Mouse (Mus musculus) layer of hippocampus, adult 2 months (tissue): Measurements from ENCODE around the gene Gucy1a1. TPM values are rescaled to one million over a fixed set of nuclear protein-coding genes. Genes with fewer than 3 reads are reported as not detected.

ENCODE experiments used
- DNase-seq, 2 experiments: peaks; one replicate each; pipeline ENCODE4 v3.0.0; 2022; ENCODE audit warnings: low spot score in 2 of 2
- H3K27ac ChIP-seq: fragments of 200-600 bp; 2 replicates; pipeline ENCODE4 v1.8.1; 2022
- H3K4me3 ChIP-seq: fragments of 200-600 bp; 2 replicates; pipeline ENCODE4 v1.8.1; 2022; ENCODE audit warnings: mild to moderate bottlenecking
- CTCF ChIP-seq: fragments of 200-600 bp; conservative IDR thresholded peaks from 2 replicates; pipeline ENCODE4 v1.8.1; 2022; ENCODE audit warnings: antibody characterized with exemption, mild to moderate bottlenecking, moderate library complexity
- total RNA-seq, 2 experiments: library from RNA; stranded (reverse); gene quantifications; 2 replicates each; pipeline ENCODE4 v1.2.3; 2021

Gene Gucy1a1
- total RNA-seq, 2 experiments from 2014 or later, result 16.8 to 18.8 TPM

GRCm38 (mm10) chr3:82135483-82135882, 10.1 kb downstream of the Gucy1a1 start:
- TF ChIP-seq CTCF, result no peak
- H3K27ac ChIP-seq, result no peak overlapping the region
- no peak for DNase-seq
- H3K4me3 ChIP-seq, result no peak overlapping the region

- no peak for DNase-seq
- no peak for TF ChIP-seq CTCF
- no peak overlapping the region for H3K27ac ChIP-seq
These were observed 16.3 kb downstream of the Gucy1a1 start for GRCm38 (mm10) chr3:82129258-82129657.

GRCm38 (mm10) chr3:82124567-82124966, 21.0 kb downstream of the Gucy1a1 start:
- no peak overlapping the region for H3K27ac ChIP-seq
- no peak for DNase-seq
- no peak for TF ChIP-seq CTCF

More at GRCm38 (mm10) chr3:82129258-82129657, 16.3 kb downstream of the Gucy1a1 start:
- no peak overlapping the region for H3K4me3 ChIP-seq

GRCm38 (mm10) chr3:82118916-82119315, 26.7 kb downstream of the Gucy1a1 start:
- no peak for DNase-seq
- no peak overlapping the region for H3K27ac ChIP-seq
- H3K4me3 ChIP-seq, result no peak overlapping the region
- no peak for TF ChIP-seq CTCF

More at GRCm38 (mm10) chr3:82124567-82124966, 21.0 kb downstream of the Gucy1a1 start:
- H3K4me3 ChIP-seq, result no peak overlapping the region

- Histone ChIP-seq H3K27ac (no peak overlapping the region), H3K4me3 (no peak overlapping the region)
- no peak for DNase-seq
- TF ChIP-seq CTCF, result no peak
These were observed 33.1 kb downstream of the Gucy1a1 start for GRCm38 (mm10) chr3:82112439-82112838.

- DNase-seq, result no peak
- no peak overlapping the region for H3K4me3 ChIP-seq
- no peak overlapping the region for H3K27ac ChIP-seq
- no peak for TF ChIP-seq CTCF
These were observed 33.6 kb downstream of the Gucy1a1 start for GRCm38 (mm10) chr3:82111986-82112385.

- no peak for TF ChIP-seq CTCF
- no peak for DNase-seq
- Histone ChIP-seq H3K4me3 (no peak overlapping the region), H3K27ac (no peak overlapping the region)
These were observed 36.6 kb downstream of the Gucy1a1 start for GRCm38 (mm10) chr3:82108951-82109350.

- TF ChIP-seq CTCF, result no peak
- no peak overlapping the region for H3K4me3 ChIP-seq
- no peak for DNase-seq
These were observed 41.4 kb downstream of the Gucy1a1 start for GRCm38 (mm10) chr3:82104229-82104628.

GRCm38 (mm10) chr3:82099127-82099526, 46.5 kb downstream of the Gucy1a1 start:
- no peak overlapping the region for H3K27ac ChIP-seq
- no peak overlapping the region for H3K4me3 ChIP-seq
- no peak for DNase-seq
- no peak for TF ChIP-seq CTCF

More at GRCm38 (mm10) chr3:82104229-82104628, 41.4 kb downstream of the Gucy1a1 start:
- no peak overlapping the region for H3K27ac ChIP-seq

GRCm38 (mm10) chr3:82096801-82097200, 48.8 kb downstream of the Gucy1a1 start:
- no peak for DNase-seq
- Histone ChIP-seq H3K27ac (no peak overlapping the region), H3K4me3 (no peak overlapping the region)
- TF ChIP-seq CTCF, result no peak

GRCm38 (mm10) chr3:82074201-82074851, 71.3 kb downstream of the Gucy1a1 start, which contains the start of gene Gucy1b1:
TSS of gene Gucy1b1 (minus strand) at chr3:82074689.
- peak; percentile 84 to 91 for DNase-seq
- peak within 1 kb of the TSS; percentile 95 for H3K27ac ChIP-seq
- no peak; the same call in 1 of the 2 replicates for TF ChIP-seq CTCF
- peak within 1 kb of the TSS; percentile 78 for H3K4me3 ChIP-seq

GRCm38 (mm10) chr3:82073741-82074181, 71.8 kb downstream of the Gucy1a1 start:
- TF ChIP-seq CTCF, result no peak

GRCm38 (mm10) chr3:82067830-82068229, 77.8 kb downstream of the Gucy1a1 start:
- Histone ChIP-seq H3K4me3 (no peak overlapping the region), H3K27ac (no peak overlapping the region)
- no peak for DNase-seq
- no peak for TF ChIP-seq CTCF

More at GRCm38 (mm10) chr3:82073741-82074181, 71.8 kb downstream of the Gucy1a1 start:
- H3K4me3 ChIP-seq, result peak overlapping the region; percentile 78
- peak overlapping the region; percentile 95 for H3K27ac ChIP-seq
- peak; percentile 63 to 79 for DNase-seq
